Mouse (Mus musculus) retina, postnatal 7 days (tissue): ENCODE measurements at regions not wholly inside any gene's neighbourhood (a gene's known extent, or its start where the extent isn't known, plus 50 kb on each side); places are given as distances from the start of the nearest gene placed in this dataset.

Experiments
- DNase-seq: peaks from one replicate; pipeline ENCODE4 v3.0.0-alpha.2; 2012; ENCODE audit warnings: low read depth, low spot score

DNA sequence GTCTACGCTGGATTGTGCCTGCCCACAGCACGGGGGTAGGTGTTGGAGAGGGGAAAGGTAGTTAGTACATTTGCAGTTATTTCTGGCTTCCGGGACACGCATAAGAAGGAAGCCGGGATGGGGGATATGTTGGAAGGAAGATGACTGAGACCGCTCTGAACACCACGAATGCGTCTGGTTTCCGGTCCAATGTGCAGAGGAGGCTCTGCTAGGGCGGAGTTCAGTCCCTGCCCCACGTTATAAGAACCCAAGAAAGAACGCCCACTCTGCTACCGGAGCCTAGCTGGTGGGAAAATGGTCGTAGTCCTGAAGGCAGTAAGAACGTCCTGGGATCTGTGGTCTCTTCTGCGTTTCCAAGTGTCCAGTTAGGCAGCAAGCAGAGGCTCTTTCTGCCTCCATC is 104.1 kb downstream of the Sox9 start:
- DNase-seq = no peak

GRCm38 (mm10) chr11:112889760-112890159 is 107.7 kb downstream of the Sox9 start:
- no peak for DNase-seq

GRCm38 (mm10) chr11:112897597-112897996 is 115.6 kb downstream of the Sox9 start:
- no peak for DNase-seq

GRCm38 (mm10) chr11:112902618-112903017 is 120.6 kb downstream of the Sox9 start:
- DNase-seq = no peak

DNA sequence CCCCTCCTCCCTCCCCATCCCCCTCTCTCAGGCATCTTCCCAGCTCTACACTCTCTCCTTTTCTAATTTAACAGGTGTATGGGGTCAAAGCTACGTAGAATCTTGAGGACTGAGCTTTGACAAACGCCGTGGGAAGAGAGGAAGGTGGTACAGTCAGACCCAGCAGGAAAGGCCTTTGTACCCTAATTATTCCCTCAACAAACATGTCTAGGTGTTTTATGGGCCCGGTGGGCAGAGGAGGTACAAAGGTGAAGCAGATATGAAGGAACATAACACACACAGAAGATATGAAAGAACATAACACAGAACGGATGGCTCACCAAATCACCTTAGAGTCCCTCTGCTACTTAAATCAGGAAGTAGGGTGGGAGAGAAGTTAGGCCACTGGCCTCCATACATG is 128.3 kb downstream of the Sox9 start:
- no peak for DNase-seq

DNA sequence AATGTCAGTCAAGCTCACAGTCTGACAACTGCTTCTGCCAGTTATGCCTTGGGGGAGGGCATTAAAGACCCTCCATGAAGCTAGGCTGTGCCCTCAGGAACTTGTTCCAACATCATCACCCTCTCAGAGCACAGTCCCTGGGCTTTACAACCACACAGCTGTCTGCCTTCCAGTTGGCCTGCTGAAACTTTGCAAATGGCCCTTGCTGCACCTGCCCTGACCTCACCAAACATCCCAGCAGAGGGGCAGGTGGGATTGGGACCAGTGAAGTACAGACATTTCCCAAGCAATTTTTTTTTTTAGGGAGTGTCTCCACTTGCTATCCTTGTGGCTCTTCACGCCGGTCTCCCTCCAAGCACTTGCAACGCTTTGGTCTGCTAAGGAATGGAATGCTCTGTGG is 130.9 kb downstream of the Sox9 start:
- DNase-seq = no peak

- no peak for DNase-seq
Measured at GRCm38 (mm10) chr11:112916923-112917322, 134.9 kb downstream of the Sox9 start.

DNA sequence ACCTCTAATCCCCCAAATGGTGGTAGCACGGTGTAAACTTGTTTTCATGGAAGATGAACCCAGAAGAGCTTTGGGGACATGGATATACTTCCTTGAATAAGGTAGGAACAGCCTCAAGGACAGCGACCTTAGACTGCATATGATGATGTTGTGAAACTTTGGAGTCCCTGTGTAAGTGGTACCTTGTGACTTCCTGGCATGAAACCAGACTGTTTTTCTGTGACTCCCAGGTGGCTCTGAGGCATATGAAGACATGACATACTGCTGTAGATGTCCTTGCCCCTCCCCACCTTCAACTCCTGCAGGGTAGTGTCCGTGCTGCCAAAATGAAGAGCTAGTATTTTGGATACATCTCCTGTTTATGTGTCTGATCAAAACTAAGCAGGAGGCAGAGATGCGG is 138.1 kb downstream of the Sox9 start:
- DNase-seq = no peak

- no peak for DNase-seq
Measured at GRCm38 (mm10) chr11:112924577-112924976, 142.6 kb downstream of the Sox9 start.

DNA sequence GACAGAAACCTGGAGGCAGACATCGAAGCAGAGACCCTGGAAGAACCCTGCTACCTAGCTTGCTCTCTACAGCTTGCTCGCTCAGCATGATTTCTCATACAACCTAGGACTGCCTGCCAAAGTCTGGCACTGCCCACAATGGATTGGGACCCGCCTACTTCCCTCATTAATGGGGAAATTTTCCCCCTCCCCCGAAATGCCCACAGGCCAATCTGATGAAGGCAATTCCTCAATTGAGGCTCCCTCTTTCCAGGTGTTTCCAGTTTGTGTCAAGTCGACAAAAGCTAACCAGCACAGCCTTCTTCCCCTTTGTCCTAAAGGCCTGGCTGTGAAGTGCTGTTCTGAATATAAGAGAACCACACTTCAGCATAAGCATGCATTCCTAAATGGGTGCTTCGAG is 143.1 kb downstream of the Sox9 start:
- DNase-seq = no peak

DNA sequence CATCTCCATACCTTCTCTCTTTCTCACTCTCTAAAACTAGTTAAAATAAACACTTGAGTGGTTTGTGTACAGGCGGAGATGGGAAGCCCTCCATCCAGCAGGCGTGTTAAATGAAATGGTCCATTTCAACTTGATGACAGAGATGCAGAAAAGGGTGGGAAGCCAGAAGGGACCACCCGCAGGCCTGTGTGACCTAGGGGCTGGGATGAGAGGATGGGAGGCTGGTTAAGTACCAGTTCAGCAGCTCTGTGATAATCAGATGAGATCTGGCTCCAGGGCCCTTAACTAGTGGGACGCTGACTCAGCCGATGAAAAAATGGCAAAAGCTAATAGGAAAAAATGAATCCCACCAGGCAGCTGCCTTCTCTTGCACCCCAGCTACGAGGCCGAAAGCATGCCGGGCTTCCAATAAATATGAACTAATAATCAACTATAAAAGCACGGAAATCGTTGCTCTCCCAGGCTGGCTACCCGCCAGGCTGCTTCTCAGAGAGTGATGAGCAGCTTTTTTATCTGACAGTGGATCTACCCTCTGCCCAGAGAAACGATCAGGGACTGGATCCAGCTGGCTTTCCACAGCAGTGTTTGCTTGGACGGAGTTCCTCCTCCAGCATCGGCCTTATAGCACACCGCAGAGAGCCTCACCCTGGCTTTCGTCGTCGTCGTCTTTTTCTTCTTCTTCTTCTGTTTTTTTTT is 144.5 kb downstream of the Sox9 start:
- DNase-seq = no peak

DNA sequence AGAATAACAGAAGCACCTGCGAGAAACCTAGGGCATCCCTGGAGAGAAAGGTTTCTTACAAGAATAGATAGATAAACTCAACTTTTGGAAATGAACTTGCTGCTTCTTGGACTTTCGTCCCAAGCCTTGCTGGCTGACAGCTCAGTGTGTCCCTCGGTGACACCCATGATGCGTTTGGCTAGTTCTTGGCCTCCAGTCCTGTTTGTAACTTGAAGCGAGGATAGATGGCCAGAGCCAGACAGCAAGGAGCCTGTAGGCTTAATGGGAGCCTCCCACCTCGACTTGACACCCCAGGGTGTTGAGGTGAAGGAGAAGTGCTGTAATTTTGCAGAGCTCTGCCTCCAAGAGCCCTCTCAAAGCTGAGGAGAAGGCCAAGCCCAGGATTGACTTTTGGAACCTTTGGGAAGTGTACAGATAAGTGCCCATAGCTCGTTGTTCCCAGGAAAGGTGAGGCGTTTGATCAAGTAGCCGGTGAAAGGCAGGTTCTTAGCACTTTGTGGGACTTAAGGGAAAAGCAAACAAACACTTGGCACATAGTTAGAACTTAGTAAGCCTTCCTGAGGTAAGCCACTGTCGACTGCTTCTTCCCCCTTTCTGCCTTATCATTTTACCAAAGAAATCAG is 148.3 kb downstream of the Sox9 start:
- no peak for DNase-seq

GRCm38 (mm10) chr11:112938035-112938434 is 156.0 kb downstream of the Sox9 start:
- DNase-seq = no peak

DNA sequence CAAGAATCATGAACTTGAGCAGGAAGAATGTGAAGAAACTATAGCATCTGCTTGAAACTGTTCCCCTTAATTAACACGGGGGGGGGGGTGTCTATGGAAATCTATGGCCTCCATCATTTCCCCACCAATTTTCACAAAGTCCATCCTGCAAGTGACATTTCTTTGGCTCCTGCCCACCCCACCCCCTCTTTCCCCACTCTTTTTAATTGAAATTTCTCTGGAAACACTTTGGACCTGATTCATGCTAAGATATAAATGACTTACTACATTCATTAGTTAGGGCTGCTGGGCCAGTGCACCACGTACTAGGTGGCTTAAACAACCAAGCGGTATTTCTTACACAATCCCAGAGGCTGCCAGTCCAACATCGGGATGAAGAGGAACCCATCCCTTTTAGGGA is 169.4 kb downstream of the Sox9 start:
- DNase-seq = no peak

DNA sequence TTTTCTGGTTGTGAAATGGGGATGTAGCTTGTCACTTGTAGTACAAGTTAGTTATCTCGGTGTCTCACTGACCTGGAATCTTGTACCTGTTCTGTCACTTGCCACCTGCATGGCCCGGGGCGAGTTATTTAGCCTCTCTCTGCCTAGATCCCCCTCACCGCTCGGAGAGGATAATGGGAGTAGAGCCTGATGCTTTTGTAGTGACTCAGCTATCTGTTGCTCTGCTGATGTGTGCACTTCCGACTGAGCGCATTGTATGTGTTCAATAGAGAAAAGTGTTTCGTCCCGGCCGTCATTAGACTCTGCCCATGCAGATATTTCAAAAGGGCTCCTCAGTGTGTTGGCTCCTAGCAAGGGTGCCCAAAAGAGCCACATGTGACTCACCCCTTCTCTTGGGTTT is 170.3 kb downstream of the Sox9 start:
- DNase-seq = no peak

DNA sequence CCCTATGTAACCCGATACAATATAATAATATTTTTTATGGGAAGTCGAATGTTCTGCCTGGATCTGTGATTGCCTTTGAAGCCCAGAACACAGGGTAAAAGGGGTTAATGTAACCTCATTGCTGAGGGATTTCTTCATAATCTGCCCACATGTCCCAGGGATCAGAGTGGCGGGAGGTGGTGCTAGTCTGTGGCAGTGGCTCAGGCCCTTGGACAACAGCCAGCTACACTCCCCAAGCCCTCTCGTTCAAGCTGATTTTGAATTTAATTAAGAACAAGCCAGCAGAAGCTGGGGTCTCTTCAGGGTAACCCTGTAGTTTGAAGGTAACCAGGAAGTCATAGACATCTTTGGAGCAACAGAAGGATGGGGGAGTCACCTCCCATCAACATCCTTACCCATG is 171.5 kb downstream of the Sox9 start:
- DNase-seq = peak; percentile 55

GRCm38 (mm10) chr11:112956748-112957440 is 174.9 kb downstream of the Sox9 start:
- DNase-seq = no peak

- no peak for DNase-seq
Measured at GRCm38 (mm10) chr11:112959609-112960008, 177.6 kb downstream of the Sox9 start.

- DNase-seq = peak; percentile 55
Measured at GRCm38 (mm10) chr11:112973286-112973685, 191.3 kb downstream of the Sox9 start.

- DNase-seq = no peak
Measured at GRCm38 (mm10) chr11:112974893-112975292, 192.9 kb downstream of the Sox9 start.

DNA sequence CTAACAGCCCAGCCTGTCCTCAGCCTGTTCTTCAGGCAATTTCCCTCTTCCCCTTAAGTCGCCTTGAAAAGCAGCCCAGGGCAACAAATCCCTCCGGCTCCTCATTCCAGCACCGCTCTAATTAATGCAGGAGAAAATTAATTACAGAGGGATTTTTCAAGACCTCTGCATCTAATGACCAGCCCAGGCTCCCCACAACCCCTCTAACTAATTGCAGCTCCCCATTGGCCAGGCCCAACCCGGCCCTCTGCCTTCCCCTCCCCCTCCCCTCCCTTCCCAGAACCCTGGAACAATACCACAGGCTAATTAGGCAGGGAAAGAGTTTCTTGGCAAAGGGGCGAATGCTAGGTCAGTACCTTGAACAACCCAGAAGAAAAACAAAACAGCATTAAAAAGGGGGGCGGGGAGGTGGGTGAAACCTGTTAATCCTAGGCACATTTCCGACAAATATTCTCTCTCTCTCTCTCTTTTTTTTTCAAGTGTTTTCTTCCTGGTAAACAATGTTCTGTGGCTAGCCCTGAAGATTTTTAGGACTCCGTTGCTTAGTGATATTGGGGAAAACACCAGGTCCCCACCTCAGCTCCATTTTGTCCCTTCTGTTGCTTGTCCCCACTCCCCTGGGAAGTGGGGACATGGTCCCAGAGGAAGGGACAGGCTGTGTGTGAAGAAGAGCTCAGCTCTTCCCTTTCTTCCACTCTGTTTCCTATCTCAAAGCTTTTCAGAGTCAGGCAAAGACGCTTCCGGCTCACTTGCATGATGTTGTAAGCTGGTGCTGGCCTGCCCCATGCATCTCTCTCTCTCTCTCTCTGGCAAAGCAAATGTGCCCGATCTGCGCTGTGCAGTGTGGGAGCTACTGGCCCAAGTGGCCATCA is 195.1 kb downstream of the Sox9 start:
- DNase-seq = peak; percentile 36

DNA sequence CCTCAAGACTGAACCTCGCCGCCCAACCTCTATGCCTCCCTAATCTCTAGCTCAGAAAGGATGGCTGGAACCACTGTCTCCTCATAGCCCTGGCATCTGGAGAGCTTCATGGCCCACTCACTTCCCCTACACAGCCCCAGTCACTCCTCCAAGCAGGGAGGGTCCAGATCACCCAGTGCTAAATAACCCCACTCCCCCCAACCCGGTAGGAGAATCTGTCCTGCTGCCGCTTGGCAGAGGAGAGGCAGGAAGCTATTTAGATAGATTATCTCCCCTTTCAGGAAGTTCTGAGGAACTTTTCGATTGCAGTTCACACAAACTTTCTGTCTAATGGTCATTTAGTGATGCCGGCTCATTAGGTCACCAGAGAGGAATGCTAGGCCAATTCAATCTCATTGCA is 196.9 kb downstream of the Sox9 start:
- no peak for DNase-seq
